Mouse (Mus musculus) heart, embryonic 15.5 days (tissue): Measurements from ENCODE around the gene Syngap1. TPM values are rescaled to one million over a fixed set of nuclear protein-coding genes. Genes with fewer than 3 reads are reported as not detected.

Experiments used
- ATAC-seq: fragments of 200-750 bp; cut with Nextera tagmentation; replicated peaks from 2 replicates; pipeline ENCODE4 v1.8.0; 2017; ENCODE audit warnings: low read depth, moderate TSS enrichment; ENCODE audit not compliant: insufficient number of reproducible peaks, insufficient read depth, low FRiP score
- H3K27ac ChIP-seq: fragments of 300-500 bp; sonication (generic); 2 replicates; pipeline ENCODE4 v1.5.1; 2015; ENCODE audit warnings: mild to moderate bottlenecking, inconsistent platforms
- H3K27me3 ChIP-seq: fragments of 300-500 bp; sonication (generic); 2 replicates; pipeline ENCODE4 v1.6.1; 2015; ENCODE audit warnings: inconsistent platforms
- H3K36me3 ChIP-seq: fragments of 300-500 bp; sonication (generic); 2 replicates; pipeline ENCODE4 v1.6.1; 2015; ENCODE audit warnings: mild to moderate bottlenecking, inconsistent platforms
- H3K4me1 ChIP-seq: fragments of 300-500 bp; sonication (generic); replicated peaks from 2 replicates; pipeline ENCODE4 v1.6.1; 2015; ENCODE audit warnings: inconsistent platforms
- H3K4me2 ChIP-seq: fragments of 300-500 bp; sonication (generic); 2 replicates; pipeline ENCODE4 v1.6.1; 2015; ENCODE audit warnings: inconsistent platforms, mild to moderate bottlenecking, moderate library complexity
- H3K4me3 ChIP-seq: fragments of 300-500 bp; sonication (generic); 2 replicates; pipeline ENCODE4 v1.5.1; 2015; ENCODE audit warnings: mild to moderate bottlenecking, inconsistent platforms
- H3K9ac ChIP-seq: fragments of 300-500 bp; sonication (generic); 2 replicates; pipeline ENCODE4 v1.6.1; 2015; ENCODE audit warnings: mild to moderate bottlenecking, inconsistent platforms
- H3K9me3 ChIP-seq: fragments of 300-500 bp; sonication (generic); replicated peaks from 2 replicates; pipeline ENCODE4 v1.6.1; 2016; ENCODE audit warnings: inconsistent platforms
- WGBS: fragments of 180-500 bp; shearing (Covaris S2); methylation state at CpG from one replicate; pipeline ENCODE4 v1.1.7; 2015; ENCODE audit warnings: mixed read lengths; 5-methylcytosine and 5-hydroxymethylcytosine counted together
- polyA plus RNA-seq: library from polyadenylated mRNA; unstranded; fragments of >200 nt; fragmentation: Nextera tagmentation; extraction: Ambion mirVana; gene quantifications from 2 replicates; pipeline ENCODE4 v1.2.1, GENCODE M21; 2015

The Syngap1 gene
- polyA plus RNA-seq, 1 experiment from 2014 or later, result 0.60 TPM

GRCm38 (mm10) chr17:26998283-26998682 is 57.2 kb downstream of the Syngap1 start:
- no peak overlapping the region for H3K4me3 ChIP-seq
- ATAC-seq, result no peak
- H3K9ac ChIP-seq, result no peak overlapping the region
- H3K9me3 ChIP-seq, result no peaks in the 10 kb centered on the region
- WGBS, result 62% methylated on average over 15 of the region's 15 CpGs
- peaks cover 29% of the 10 kb centered on the region for H3K4me1 ChIP-seq
- H3K27ac ChIP-seq, result no peak overlapping the region
- H3K36me3 ChIP-seq, result no peaks in the 10 kb centered on the region
- H3K4me2 ChIP-seq, result no peak overlapping the region
- no peaks in the 10 kb centered on the region for H3K27me3 ChIP-seq

GRCm38 (mm10) chr17:26999996-27000395 is 58.9 kb downstream of the Syngap1 start:
- no peak for ATAC-seq
- Histone ChIP-seq H3K4me3 (no peak overlapping the region), H3K27me3 (no peaks in the 10 kb centered on the region), H3K4me1 (peaks cover 20% of the 10 kb centered on the region), H3K9me3 (no peaks in the 10 kb centered on the region), H3K36me3 (no peaks in the 10 kb centered on the region), H3K4me2 (peak overlapping the region; percentile 39; the same call in 1 of the 2 replicates), H3K27ac (no peak overlapping the region), H3K9ac (no peak overlapping the region)
- 51% methylated on average over 12 of the region's 12 CpGs for WGBS

- no peak overlapping the region for H3K9ac ChIP-seq
- no peaks in the 10 kb centered on the region for H3K36me3 ChIP-seq
- ATAC-seq, result no peak
- peaks cover 10% of the 10 kb centered on the region for H3K4me1 ChIP-seq
- WGBS, result 73% methylated on average over 7 of the region's 7 CpGs
- no peak overlapping the region for H3K4me3 ChIP-seq
- H3K4me2 ChIP-seq, result no peak overlapping the region
- H3K27me3 ChIP-seq, result no peaks in the 10 kb centered on the region
- no peaks in the 10 kb centered on the region for H3K9me3 ChIP-seq
- H3K27ac ChIP-seq, result no peak overlapping the region
Measured at GRCm38 (mm10) chr17:27001151-27001550, 60.1 kb downstream of the Syngap1 start.

GRCm38 (mm10) chr17:27001889-27002288 is 60.8 kb downstream of the Syngap1 start:
- Histone ChIP-seq H3K27me3 (no peaks in the 10 kb centered on the region), H3K9ac (no peak overlapping the region), H3K4me2 (no peak overlapping the region), H3K36me3 (no peaks in the 10 kb centered on the region), H3K27ac (no peak overlapping the region), H3K4me1 (peaks cover 7% of the 10 kb centered on the region), H3K9me3 (no peaks in the 10 kb centered on the region), H3K4me3 (no peak overlapping the region)
- ATAC-seq, result no peak
- WGBS, result 40% methylated on average over 6 of the region's 6 CpGs

- Histone ChIP-seq H3K4me3 (no peak overlapping the region), H3K9me3 (no peaks in the 10 kb centered on the region), H3K4me2 (no peak overlapping the region), H3K36me3 (no peaks in the 10 kb centered on the region), H3K9ac (no peak overlapping the region), H3K4me1 (peaks cover 7% of the 10 kb centered on the region), H3K27ac (no peak overlapping the region), H3K27me3 (no peaks in the 10 kb centered on the region)
- WGBS, result 30% methylated on average over 9 of the region's 9 CpGs
- ATAC-seq, result no peak
Measured at GRCm38 (mm10) chr17:27004431-27004830, 63.4 kb downstream of the Syngap1 start.

- peaks cover 6% of the 10 kb centered on the region for H3K4me1 ChIP-seq
- no peaks in the 10 kb centered on the region for H3K9me3 ChIP-seq
- ATAC-seq, result no peak
- no peak overlapping the region for H3K4me2 ChIP-seq
- H3K27ac ChIP-seq, result no peak overlapping the region
- no peak overlapping the region for H3K4me3 ChIP-seq
- 31% methylated on average over 19 of the region's 19 CpGs for WGBS
- no peak overlapping the region for H3K9ac ChIP-seq
- H3K27me3 ChIP-seq, result no peaks in the 10 kb centered on the region
- no peaks in the 10 kb centered on the region for H3K36me3 ChIP-seq
Measured at GRCm38 (mm10) chr17:27004903-27005485, 63.9 kb downstream of the Syngap1 start.

GRCm38 (mm10) chr17:27005644-27006043 is 64.6 kb downstream of the Syngap1 start:
- no peak for ATAC-seq
- Histone ChIP-seq H3K9ac (no peak overlapping the region), H3K4me2 (no peak overlapping the region), H3K27ac (no peak overlapping the region), H3K27me3 (no peaks in the 10 kb centered on the region), H3K9me3 (no peaks in the 10 kb centered on the region), H3K4me1 (0 out of 2 replicates have a peak, but pooled peaks cover 2% of the 10 kb centered on the region), H3K4me3 (no peak overlapping the region), H3K36me3 (no peaks in the 10 kb centered on the region)
- 41% methylated on average over 11 of the region's 11 CpGs for WGBS

- ATAC-seq, result no peak
- H3K4me2 ChIP-seq, result no peak overlapping the region
- H3K27ac ChIP-seq, result no peak overlapping the region
- no peak overlapping the region for H3K4me3 ChIP-seq
- no peaks in the 10 kb centered on the region for H3K27me3 ChIP-seq
- H3K9me3 ChIP-seq, result no peaks in the 10 kb centered on the region
- H3K36me3 ChIP-seq, result no peaks in the 10 kb centered on the region
- WGBS, result 80% methylated on average over 2 of the region's 2 CpGs
- peaks cover 12% of the 10 kb centered on the region; the same call in 1 of the 2 replicates for H3K4me1 ChIP-seq
- H3K9ac ChIP-seq, result no peak overlapping the region
Measured at GRCm38 (mm10) chr17:27008277-27008676, 67.2 kb downstream of the Syngap1 start.

GRCm38 (mm10) chr17:27011167-27011566 is 70.1 kb downstream of the Syngap1 start:
- no peak overlapping the region for H3K4me3 ChIP-seq
- no peaks in the 10 kb centered on the region for H3K27me3 ChIP-seq
- no peak overlapping the region for H3K9ac ChIP-seq
- no peaks in the 10 kb centered on the region for H3K9me3 ChIP-seq
- no peak overlapping the region for H3K27ac ChIP-seq
- no peaks in the 10 kb centered on the region for H3K36me3 ChIP-seq
- H3K4me2 ChIP-seq, result no peak overlapping the region
- no peak for ATAC-seq
- 88% methylated on average over 10 of the region's 10 CpGs for WGBS
- peaks cover 10% of the 10 kb centered on the region; the same call in 1 of the 2 replicates for H3K4me1 ChIP-seq

GRCm38 (mm10) chr17:27011998-27012672 is 71.1 kb downstream of the Syngap1 start:
- Histone ChIP-seq H3K36me3 (no peaks in the 10 kb centered on the region), H3K4me1 (peaks cover 10% of the 10 kb centered on the region; the same call in 1 of the 2 replicates), H3K9me3 (no peaks in the 10 kb centered on the region), H3K9ac (no peak overlapping the region), H3K4me2 (no peak overlapping the region), H3K27me3 (no peaks in the 10 kb centered on the region), H3K4me3 (no peak overlapping the region), H3K27ac (no peak overlapping the region)
- 56% methylated on average over 14 of the region's 14 CpGs for WGBS
- no peak for ATAC-seq

- Histone ChIP-seq H3K4me3 (no peak overlapping the region), H3K27ac (no peak overlapping the region), H3K4me2 (no peak overlapping the region), H3K4me1 (peaks cover 16% of the 10 kb centered on the region), H3K36me3 (no peaks in the 10 kb centered on the region), H3K27me3 (no peaks in the 10 kb centered on the region), H3K9ac (no peak overlapping the region), H3K9me3 (no peaks in the 10 kb centered on the region)
- no peak for ATAC-seq
- WGBS, result 34% methylated on average over 6 of the region's 6 CpGs
Measured at GRCm38 (mm10) chr17:27012909-27013308, 71.9 kb downstream of the Syngap1 start.
